Mouse (Mus musculus): ENCODE results near the gene Podxl2. TPM values are rescaled to one million over a fixed set of nuclear protein-coding genes. Genes with fewer than 3 reads are reported as not detected.

The Podxl2 gene
- polyA plus RNA-seq, 1 experiment from 2014 or later: 50.4 TPM

DNA sequence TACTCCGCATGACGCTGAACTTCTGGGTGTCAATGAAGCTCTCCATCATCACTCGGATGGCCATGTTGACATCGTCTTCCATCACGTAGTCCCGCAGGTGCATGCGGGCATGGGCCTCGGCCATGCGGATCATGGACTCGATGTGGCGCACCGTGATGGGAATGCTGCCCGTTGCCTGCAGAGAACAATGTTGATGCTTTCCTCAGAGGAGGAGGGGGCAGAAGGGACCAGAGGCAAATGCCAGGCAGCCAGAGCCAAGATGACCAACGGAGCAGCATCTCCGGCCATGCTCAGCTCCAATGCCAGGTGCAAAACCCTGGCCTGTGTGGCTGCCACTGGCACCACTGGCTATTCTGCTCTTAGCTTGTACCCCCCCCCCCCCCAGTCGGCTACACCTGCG is 9.8 kb upstream of the Podxl2 start:
- Histone ChIP-seq H3K36me3 (peaks cover 98% of the 10 kb centered on the region), H3K4me3 (no peak overlapping the region), H3K27ac (no peak overlapping the region), H3K9me3 (replicated peaks) (no peaks in the 10 kb centered on the region), H3K27me3 (ENCODE audit: low read depth, poor library complexity, severe bottlenecking) (no peaks in the 10 kb centered on the region), H3K4me1 (no peaks in the 10 kb centered on the region)
- 94% methylated on average over 17 of the region's 17 CpGs for WGBS
- no peak for DNase-seq (ENCODE audit: low spot score)

DNA sequence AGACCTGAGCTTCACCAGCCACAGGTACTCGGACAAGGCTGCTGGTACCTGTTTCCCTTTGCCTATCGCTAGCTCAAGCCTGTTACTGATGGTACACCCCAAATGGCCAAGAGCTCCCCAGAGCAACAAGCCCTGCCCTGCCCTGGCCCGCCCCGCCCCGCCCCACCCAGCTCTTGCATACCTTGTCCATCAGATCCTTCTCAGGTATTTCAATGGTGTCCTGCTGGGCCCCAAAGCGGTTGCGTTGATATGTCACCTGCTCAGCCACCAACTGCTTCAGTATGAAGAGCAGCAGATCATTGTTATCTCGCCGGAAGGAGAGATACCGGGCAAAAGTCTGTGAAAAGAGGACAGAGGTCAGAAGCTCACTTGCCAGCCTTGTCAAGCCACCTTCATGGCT is 9.4 kb upstream of the Podxl2 start:
- DNase-seq (ENCODE audit: low spot score): no peak
- Histone ChIP-seq H3K36me3 (peaks cover 93% of the 10 kb centered on the region), H3K4me3 (no peak overlapping the region), H3K9me3 (replicated peaks) (no peaks in the 10 kb centered on the region), H3K4me1 (no peaks in the 10 kb centered on the region), H3K27ac (no peak overlapping the region), H3K27me3 (ENCODE audit: low read depth, poor library complexity, severe bottlenecking) (no peaks in the 10 kb centered on the region)
- WGBS: 91% methylated on average over 10 of the region's 10 CpGs

DNA sequence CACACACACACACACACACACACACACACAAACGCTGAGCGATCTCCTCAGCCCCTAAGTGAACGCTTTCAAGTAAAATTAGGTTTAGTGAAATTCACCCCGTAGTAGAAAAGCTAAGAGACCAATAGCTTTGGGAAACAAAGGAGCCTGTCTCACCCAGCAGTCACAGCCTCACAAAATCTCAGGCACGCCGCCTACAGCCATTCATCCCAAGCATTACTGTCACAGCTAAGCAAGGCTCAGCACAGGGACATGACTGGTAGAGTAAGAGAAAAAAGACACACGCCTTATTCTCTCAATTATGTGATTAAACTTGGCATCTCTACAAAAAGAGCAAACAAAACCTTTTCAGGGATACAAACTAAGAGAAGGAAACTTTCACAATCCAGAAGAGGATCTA is 6.5 kb upstream of the Podxl2 start:
- Histone ChIP-seq H3K27me3 (ENCODE audit: low read depth, poor library complexity, severe bottlenecking) (no peaks in the 10 kb centered on the region), H3K4me3 (no peak overlapping the region), H3K36me3 (peaks cover 71% of the 10 kb centered on the region), H3K4me1 (no peaks in the 10 kb centered on the region), H3K9me3 (replicated peaks) (no peaks in the 10 kb centered on the region), H3K27ac (no peak overlapping the region)
- 92% methylated on average over 7 of the region's 7 CpGs for WGBS
- no peak for DNase-seq (ENCODE audit: low spot score)

DNA sequence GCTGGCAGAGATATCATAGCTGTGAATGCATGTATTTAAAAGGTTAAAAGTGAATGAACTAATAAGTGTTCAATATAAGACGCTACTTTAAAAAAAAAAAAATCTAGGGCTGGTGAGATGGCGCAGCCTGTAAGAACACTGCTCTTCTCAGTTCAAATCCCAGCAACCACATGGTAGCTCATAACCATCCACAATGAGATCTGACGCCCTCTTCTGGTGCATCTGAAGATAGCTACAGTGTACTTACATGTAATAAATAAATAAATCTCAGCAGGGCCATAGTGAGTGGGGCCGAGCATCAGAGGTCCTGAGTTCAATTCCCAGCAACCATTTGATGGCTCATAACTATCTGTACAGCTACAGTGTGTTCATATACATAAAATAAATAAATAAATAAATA is 4.6 kb upstream of the Podxl2 start:
- peaks cover 53% of the 10 kb centered on the region for H3K36me3 ChIP-seq

DNA sequence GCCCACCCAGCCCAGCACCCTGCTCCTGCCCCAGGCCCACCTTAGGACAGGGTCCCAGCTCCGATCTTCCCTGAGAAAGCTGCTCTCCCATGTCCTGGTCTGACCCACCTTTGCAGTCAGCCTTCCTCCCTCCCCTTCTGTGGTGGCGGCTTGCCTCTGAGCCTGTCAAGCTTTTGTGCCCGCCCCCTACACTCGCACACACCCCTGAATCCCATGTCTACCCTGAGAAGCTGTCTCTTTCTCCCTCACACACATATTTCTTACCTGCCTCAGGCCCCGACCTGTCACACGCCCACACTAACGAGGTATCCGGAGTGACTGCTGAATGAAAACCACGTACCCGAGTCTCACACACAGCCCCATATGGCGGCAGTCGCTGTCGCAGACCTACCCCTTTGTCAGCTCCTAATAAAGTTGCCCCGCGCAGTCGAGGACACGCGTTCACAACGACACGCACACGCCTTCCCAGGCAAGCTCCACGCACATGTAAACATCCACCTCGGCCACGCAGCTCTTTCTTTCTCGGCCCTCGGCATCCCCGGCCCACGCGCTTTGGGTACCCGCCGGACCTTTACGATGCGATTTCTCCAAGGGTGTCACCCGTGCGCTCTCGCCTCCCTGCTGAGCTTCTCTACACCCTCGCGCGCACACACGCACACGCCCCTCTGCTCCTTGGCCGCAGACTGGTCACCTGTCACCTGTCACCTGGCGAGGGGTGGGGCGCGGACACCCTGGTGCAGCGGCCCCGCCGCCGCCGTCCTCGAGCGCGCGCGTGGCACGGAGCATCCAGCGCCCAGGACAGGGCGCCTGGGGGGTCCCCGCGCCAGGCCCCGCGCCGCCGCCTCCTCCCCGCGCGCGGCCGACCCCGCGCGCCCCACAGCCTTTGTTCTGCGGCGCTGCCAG is 628 bp downstream of the Podxl2 start:
- Histone ChIP-seq H3K4me3 (peak overlapping the region; percentile 80), H3K9me3 (replicated peaks) (no peaks in the 10 kb centered on the region), H3K27me3 (ENCODE audit: low read depth, poor library complexity, severe bottlenecking) (peaks cover 40% of the 10 kb centered on the region), H3K27ac (peak overlapping the region; percentile 87), H3K4me1 (peaks cover 25% of the 10 kb centered on the region), H3K36me3 (peaks cover 7% of the 10 kb centered on the region; the same call in 1 of the 2 replicates)
- peak; percentile 54 for DNase-seq (ENCODE audit: low spot score)
- 4% methylated on average over 74 of the region's 74 CpGs for WGBS

More for the DNA sequence above, 4.6 kb upstream of the Podxl2 start:
- no peak overlapping the region for H3K27ac ChIP-seq
- H3K27me3 ChIP-seq (ENCODE audit: low read depth, poor library complexity, severe bottlenecking): peaks cover 15% of the 10 kb centered on the region
- H3K4me1 ChIP-seq: peaks cover 7% of the 10 kb centered on the region; the same call in 1 of the 2 replicates
- 70% methylated on average over 4 of the region's 4 CpGs for WGBS
- H3K9me3 ChIP-seq (replicated peaks): no peaks in the 10 kb centered on the region
- DNase-seq (ENCODE audit: low spot score): no peak
- H3K4me3 ChIP-seq: no peak overlapping the region

DNA sequence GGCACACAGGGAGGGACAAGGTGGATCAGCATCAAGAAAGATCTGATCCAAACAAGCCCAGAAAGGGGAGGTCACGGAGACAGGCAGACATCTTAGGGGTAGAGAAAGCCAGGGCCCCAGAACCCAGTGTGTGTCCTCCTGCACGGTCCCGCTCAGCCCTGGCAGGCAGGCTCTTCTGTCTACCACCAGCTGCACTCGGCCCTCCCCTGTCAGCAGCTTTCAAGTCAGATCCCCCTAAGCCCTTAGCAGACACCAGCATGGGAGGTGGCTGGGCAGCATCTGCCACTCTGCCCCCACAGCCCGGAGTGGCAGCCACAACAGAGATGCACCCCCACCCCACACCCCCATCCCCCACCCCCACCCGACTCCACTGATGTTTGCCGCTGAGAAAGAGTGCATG is 2.0 kb downstream of the Podxl2 start:
- Histone ChIP-seq H3K27ac (no peak overlapping the region), H3K9me3 (replicated peaks) (no peaks in the 10 kb centered on the region), H3K4me1 (peaks cover 25% of the 10 kb centered on the region), H3K4me3 (no peak overlapping the region), H3K36me3 (no peaks in the 10 kb centered on the region), H3K27me3 (ENCODE audit: low read depth, poor library complexity, severe bottlenecking) (peaks cover 40% of the 10 kb centered on the region)
- WGBS: 37% methylated on average over 7 of the region's 7 CpGs
- DNase-seq (ENCODE audit: low spot score): no peak

DNA sequence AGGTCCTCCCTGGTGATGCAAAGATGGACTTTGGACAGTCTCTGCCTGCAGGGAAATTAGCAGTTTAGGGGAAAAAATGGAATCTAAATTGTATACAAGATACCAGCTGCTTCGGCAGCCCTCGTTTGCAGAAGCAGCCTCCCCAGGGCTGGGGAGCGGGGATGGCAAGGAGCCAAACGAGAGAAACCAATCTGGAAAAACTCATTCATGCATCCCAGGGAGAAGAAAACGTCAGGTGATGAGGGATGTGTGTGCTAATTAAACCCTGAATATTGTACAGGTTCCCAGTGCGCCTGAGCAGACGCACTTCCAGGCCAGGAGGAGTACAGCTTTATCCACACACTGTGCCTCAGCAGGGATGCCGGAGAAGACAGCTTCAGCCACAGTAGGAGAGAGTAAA is 3.3 kb downstream of the Podxl2 start:
- Histone ChIP-seq H3K27ac (no peak overlapping the region), H3K36me3 (no peaks in the 10 kb centered on the region), H3K9me3 (replicated peaks) (no peaks in the 10 kb centered on the region), H3K4me3 (no peak overlapping the region), H3K4me1 (peaks cover 25% of the 10 kb centered on the region), H3K27me3 (ENCODE audit: low read depth, poor library complexity, severe bottlenecking) (peaks cover 40% of the 10 kb centered on the region)
- 63% methylated on average over 8 of the region's 8 CpGs for WGBS
- DNase-seq (ENCODE audit: low spot score): no peak

DNA sequence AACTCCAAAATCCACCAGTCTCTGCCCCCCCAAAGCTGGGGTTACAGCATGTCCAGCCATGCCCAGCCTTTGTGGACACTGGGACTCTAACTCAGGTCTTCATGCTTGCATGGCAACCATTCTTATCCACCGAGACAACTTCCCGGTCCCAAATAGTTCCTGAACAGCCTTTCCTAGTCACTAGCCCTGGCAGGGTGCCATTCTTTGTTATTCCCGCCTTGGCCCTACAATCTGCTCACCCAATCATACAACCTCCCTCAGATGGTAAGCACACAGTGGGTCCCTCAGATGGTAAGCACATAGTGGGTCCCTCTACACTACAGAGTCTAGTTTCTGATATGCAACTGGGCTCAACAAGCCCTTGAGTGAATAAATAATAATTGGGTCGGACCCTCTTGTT is 4.2 kb downstream of the Podxl2 start:
- Histone ChIP-seq H3K4me3 (no peak overlapping the region), H3K27ac (no peak overlapping the region), H3K36me3 (no peaks in the 10 kb centered on the region), H3K27me3 (ENCODE audit: low read depth, poor library complexity, severe bottlenecking) (peaks cover 34% of the 10 kb centered on the region), H3K4me1 (peaks cover 25% of the 10 kb centered on the region), H3K9me3 (replicated peaks) (no peaks in the 10 kb centered on the region)
- DNase-seq (ENCODE audit: low spot score): no peak
- 79% methylated on average over 4 of the region's 4 CpGs for WGBS

DNA sequence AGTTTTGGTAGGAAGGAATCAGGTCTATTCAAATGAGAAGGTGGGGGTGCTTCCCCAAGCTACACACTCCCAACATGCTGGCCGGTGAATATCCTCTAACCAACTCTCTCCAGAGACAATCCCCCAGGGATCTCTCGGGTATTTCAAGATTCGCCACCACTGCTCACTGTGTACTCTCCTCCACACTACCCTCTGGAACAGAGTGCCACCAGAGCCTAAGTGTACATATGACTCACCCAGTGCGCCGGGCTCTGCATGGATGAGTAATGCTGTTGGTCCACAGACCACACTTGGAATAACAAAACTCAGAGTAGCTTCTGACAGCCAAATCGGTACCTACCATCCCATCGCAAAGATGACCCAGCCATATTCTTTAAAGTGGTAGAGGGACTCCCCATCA is 5.4 kb downstream of the Podxl2 start:
- no peak overlapping the region for H3K27ac ChIP-seq
- H3K36me3 ChIP-seq: peaks cover 7% of the 10 kb centered on the region; the same call in 1 of the 2 replicates
- WGBS: 91% methylated on average over 7 of the region's 7 CpGs
- no peaks in the 10 kb centered on the region for H3K9me3 ChIP-seq (replicated peaks)
- H3K27me3 ChIP-seq (ENCODE audit: low read depth, poor library complexity, severe bottlenecking): peaks cover 24% of the 10 kb centered on the region
- no peak overlapping the region for H3K4me3 ChIP-seq
- H3K4me1 ChIP-seq: peaks cover 17% of the 10 kb centered on the region
- DNase-seq (ENCODE audit: low spot score): no peak

DNA sequence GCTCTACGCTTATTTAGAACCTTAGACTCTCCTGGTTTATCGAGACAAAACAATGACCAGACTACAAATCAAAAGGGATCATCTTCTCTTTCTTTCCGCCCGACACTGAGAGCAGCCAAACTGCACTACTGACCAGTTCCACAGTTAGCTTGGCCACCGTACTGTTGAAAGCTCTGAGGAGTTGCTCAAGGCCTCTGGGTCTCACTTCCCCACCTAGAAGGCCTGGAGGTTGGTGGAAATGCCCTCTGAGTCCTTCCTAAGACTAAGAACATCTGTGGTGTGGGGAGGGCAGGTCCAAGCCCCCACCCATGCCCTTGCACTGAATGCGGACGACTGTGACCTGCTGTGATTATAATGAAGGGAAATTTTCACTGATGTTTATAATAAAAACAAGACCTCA is 9.1 kb downstream of the Podxl2 start:
- Histone ChIP-seq H3K36me3 (peaks cover 34% of the 10 kb centered on the region), H3K4me3 (no peak overlapping the region), H3K4me1 (no peaks in the 10 kb centered on the region), H3K27me3 (ENCODE audit: low read depth, poor library complexity, severe bottlenecking) (no peaks in the 10 kb centered on the region), H3K9me3 (replicated peaks) (no peaks in the 10 kb centered on the region), H3K27ac (no peak overlapping the region)
- DNase-seq (ENCODE audit: low spot score): no peak
- WGBS: 83% methylated on average over 7 of the region's 7 CpGs

DNA sequence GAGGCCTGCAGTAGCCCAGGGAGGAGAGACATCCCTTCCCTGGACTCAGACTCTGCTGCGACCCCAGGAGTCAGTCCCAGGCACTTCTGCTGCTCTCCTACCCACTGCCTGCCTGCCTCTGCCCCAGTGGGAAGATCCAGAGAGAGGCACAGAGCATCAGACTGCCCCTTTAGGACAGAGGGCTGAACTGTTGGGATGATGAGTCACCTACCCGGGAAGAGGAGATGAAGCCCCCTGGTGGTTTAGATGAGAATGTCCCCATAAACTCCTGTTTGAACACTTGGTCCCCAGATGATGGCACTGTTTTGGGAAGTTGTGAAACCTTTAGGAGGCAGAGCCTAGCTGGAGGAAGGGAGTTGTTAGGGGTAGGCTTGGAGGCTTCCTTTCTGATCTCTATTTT is 13.9 kb downstream of the Podxl2 start:
- Histone ChIP-seq H3K9me3 (replicated peaks) (no peaks in the 10 kb centered on the region), H3K27ac (no peak overlapping the region), H3K36me3 (peaks cover 34% of the 10 kb centered on the region), H3K4me1 (no peaks in the 10 kb centered on the region), H3K4me3 (no peak overlapping the region), H3K27me3 (ENCODE audit: low read depth, poor library complexity, severe bottlenecking) (no peaks in the 10 kb centered on the region)
- no peak for DNase-seq (ENCODE audit: low spot score)
- WGBS: 20% methylated on average over 2 of the region's 2 CpGs

DNA sequence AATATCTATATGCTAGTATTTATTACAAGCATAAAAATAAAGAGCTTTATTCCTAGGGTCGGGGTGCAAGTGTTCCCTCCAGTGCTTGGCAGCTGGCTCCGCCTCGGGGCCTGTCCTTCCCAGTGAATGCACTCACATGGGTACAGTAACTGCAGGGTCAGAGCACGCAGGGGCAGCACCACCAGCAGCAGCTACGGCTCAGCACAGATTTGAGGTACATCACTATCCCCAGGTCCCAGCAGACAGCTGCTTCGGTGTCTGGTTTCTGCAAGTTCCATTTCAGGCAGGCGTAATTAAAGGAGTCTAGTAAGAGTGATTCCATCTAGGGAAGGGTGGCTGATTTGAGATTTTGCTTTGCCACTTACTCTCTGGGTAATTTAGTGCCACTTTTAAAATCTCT is 16.5 kb downstream of the Podxl2 start:
- Histone ChIP-seq H3K27me3 (ENCODE audit: low read depth, poor library complexity, severe bottlenecking) (no peaks in the 10 kb centered on the region), H3K4me1 (no peaks in the 10 kb centered on the region), H3K36me3 (peaks cover 22% of the 10 kb centered on the region), H3K9me3 (replicated peaks) (no peaks in the 10 kb centered on the region), H3K4me3 (no peak overlapping the region), H3K27ac (no peak overlapping the region)
- no peak for DNase-seq (ENCODE audit: low spot score)
- 68% methylated on average over 7 of the region's 7 CpGs for WGBS

DNA sequence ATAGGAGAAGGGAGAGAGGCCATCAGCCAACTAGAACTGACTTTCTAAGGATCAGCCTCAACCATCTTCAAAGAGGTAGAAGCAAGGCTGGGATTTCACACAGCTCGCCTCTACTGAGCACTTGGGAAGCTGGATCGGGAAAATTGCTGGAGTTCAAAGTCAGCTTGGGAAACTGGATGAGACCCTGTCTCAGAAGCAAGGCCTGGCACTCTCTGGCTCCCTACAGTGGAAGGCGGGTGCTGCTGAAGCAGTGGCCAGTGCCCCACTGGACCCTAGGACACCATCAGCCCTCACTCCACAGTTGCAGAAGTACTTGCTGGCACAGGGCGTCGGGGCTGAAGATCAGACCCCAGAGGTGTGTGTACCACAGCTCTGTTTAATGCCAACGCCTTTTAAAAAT is 17.0 kb downstream of the Podxl2 start:
- no peaks in the 10 kb centered on the region for H3K4me1 ChIP-seq
- H3K27me3 ChIP-seq (ENCODE audit: low read depth, poor library complexity, severe bottlenecking): no peaks in the 10 kb centered on the region

More for the DNA sequence above, 17.0 kb downstream of the Podxl2 start:
- Histone ChIP-seq H3K4me3 (no peak overlapping the region), H3K27ac (no peak overlapping the region), H3K9me3 (replicated peaks) (no peaks in the 10 kb centered on the region), H3K36me3 (peaks cover 17% of the 10 kb centered on the region)
- no peak for DNase-seq (ENCODE audit: low spot score)
- 85% methylated on average over 6 of the region's 6 CpGs for WGBS

Data from limb, embryonic 10.5 days (tissue).